Mouse (Mus musculus) forebrain, embryonic 12.5 days (tissue): ENCODE data around the gene Ran. TPM values are rescaled to one million over a fixed set of nuclear protein-coding genes. Genes with fewer than 3 reads are reported as not detected.
A peak's percentile ranks its signal among the peaks of the same experiment; 100 is the strongest.
"Not testable (repeated sequence)": the region's sequence is repeated elsewhere in the genome, so short reads cannot be mapped to it uniquely, and the experiment has no call there.

ENCODE experiments used
- ATAC-seq: fragments of 200-750 bp; cut with Nextera tagmentation; 2 replicates; pipeline ENCODE4 v1.8.0; 2017; ENCODE audit warnings: moderate TSS enrichment; ENCODE audit not compliant: low FRiP score
- H3K27ac ChIP-seq: fragments of 300-500 bp; sonication (generic); 2 replicates; pipeline ENCODE4 v1.5.1; 2016; ENCODE audit warnings: mild to moderate bottlenecking
- H3K27me3 ChIP-seq: fragments of 300-500 bp; sonication (generic); 2 replicates; pipeline ENCODE4 v1.6.1; 2016; ENCODE audit warnings: mild to moderate bottlenecking
- H3K36me3 ChIP-seq: fragments of 300-500 bp; sonication (generic); replicated peaks from 2 replicates; pipeline ENCODE4 v1.6.1; 2016; ENCODE audit warnings: mild to moderate bottlenecking
- H3K4me1 ChIP-seq: fragments of 300-500 bp; sonication (generic); 2 replicates; pipeline ENCODE4 v1.6.1; 2016
- H3K4me2 ChIP-seq: fragments of 300-500 bp; sonication (generic); 2 replicates; pipeline ENCODE4 v1.6.1; 2016; ENCODE audit warnings: mild to moderate bottlenecking, moderate library complexity
- H3K4me3 ChIP-seq: fragments of 300-500 bp; sonication (generic); replicated peaks from 2 replicates; pipeline ENCODE4 v1.5.1; 2016; ENCODE audit warnings: mild to moderate bottlenecking
- H3K9ac ChIP-seq: fragments of 300-500 bp; sonication (generic); 2 replicates; pipeline ENCODE4 v1.6.1; 2016; ENCODE audit warnings: mild to moderate bottlenecking
- H3K9me3 ChIP-seq: fragments of 300-500 bp; sonication (generic); 2 replicates; pipeline ENCODE4 v1.6.1; 2016
- whole genome bisulfite sequencing: fragments of 180-500 bp; shearing (Covaris S2); methylation state at CpG from one replicate; pipeline ENCODE4 v1.1.7; 2016; 5-methylcytosine and 5-hydroxymethylcytosine counted together
- polyA plus RNA-seq: library from polyadenylated mRNA; unstranded; fragments of >200 nt; fragmentation: Nextera tagmentation; extraction: Ambion mirVana; gene quantifications from 2 replicates; pipeline ENCODE4 v1.2.1, GENCODE M21; 2016

Gene Ran
- polyA plus RNA-seq, result 821 and 873 TPM in 2 replicates

DNA sequence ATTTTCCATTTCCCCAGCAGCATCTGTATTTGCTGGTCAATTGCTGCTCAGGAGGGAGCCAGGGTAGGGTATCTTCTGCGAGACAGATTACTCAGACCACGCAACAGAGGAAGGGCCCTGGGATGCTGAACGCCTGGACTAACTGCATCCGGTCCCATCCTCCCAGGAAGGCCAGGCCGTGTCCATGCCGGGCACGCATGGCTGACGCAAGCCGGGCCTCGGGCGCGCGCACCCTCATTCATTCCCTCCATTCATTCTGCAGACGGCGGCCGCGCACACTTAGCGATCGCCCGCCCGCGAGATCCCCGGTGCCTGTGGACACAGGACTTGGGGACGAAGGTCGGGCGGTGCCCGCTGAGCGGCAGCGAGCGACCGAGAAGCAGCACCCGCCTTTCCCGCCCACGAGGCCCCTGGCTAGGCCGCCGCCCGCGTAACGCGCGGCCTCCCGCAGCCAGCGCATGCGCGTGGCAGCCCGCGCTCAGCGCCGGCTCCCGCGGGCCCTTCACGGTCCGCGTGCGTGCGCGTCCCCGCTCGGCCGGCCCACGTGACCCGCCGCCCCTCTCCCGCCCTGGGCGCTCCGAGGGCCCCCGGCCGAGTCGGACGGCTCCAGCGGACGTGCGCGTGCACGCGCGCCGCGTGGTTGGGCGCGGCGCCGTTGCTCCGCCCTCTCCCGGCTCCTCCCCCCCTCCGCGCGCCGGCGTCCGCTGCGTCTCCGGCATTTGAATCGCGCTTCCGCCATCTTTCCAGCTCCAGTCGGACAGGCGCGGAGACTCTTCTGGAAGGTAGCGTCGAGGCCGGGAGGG lies at the start of gene Ran:
TSS of gene Ran (plus strand) at position 573 of the 803 bp plus-strand sequence.
- H3K9me3 ChIP-seq, result no peaks in the 10 kb centered on the region
- ATAC-seq, result peak; percentile 91
- H3K4me2 ChIP-seq, result peak within 1 kb of the TSS; percentile 58
- H3K4me3 ChIP-seq, result peak within 1 kb of the TSS; percentile 90
- H3K4me1 ChIP-seq, result peaks cover 16% of the 10 kb centered on the region
- peak within 1 kb of the TSS; percentile 99 for H3K27ac ChIP-seq
- H3K36me3 ChIP-seq, result peaks cover 26% of the 10 kb centered on the region
- no peaks in the 10 kb centered on the region for H3K27me3 ChIP-seq
- peak within 1 kb of the TSS; percentile 91 for H3K9ac ChIP-seq
- WGBS, result under 1% methylated on average over 79 of the region's 102 CpGs

DNA sequence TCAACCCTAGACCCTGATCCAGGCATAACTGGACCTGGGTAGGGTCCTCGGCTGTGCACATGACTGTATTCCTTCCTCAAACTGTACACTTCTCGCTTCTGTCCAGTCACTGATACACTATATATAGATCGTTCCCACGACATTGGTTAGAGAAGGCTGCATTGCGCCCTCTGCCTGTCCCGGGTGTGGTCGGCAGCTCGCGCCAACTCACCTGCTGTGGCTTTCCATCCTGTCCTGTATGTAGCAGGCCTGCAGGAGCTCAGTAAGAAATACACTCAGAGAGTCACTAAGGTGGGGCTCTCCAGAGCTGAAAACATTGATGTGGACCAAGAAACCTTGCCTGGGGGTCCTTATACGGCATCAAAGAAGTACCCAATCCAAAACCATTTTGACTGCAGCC lies 49.0 kb upstream of the Ran start:
- no peak overlapping the region for H3K27ac ChIP-seq
- H3K4me1 ChIP-seq, result peaks cover 2% of the 10 kb centered on the region; the same call in 1 of the 2 replicates
- H3K4me3 ChIP-seq, result no peak overlapping the region
- H3K36me3 ChIP-seq, result no peaks in the 10 kb centered on the region
- no peak overlapping the region for H3K9ac ChIP-seq
- ATAC-seq, result no peak
- H3K9me3 ChIP-seq, result no peaks in the 10 kb centered on the region; the same call in 1 of the 2 replicates
- peak overlapping the region; percentile 21; the same call in 1 of the 2 replicates for H3K4me2 ChIP-seq
- WGBS, result 71% methylated on average over 10 of the region's 10 CpGs
- 0 out of 2 replicates have a peak, but pooled peaks cover 4% of the 10 kb centered on the region for H3K27me3 ChIP-seq

GRCm38 (mm10) chr5:128971298-128971697 lies 48.6 kb upstream of the Ran start:
- Histone ChIP-seq H3K27ac (no peak overlapping the region), H3K4me3 (no peak overlapping the region), H3K36me3 (no peaks in the 10 kb centered on the region), H3K4me1 (peaks cover 6% of the 10 kb centered on the region; the same call in 1 of the 2 replicates), H3K27me3 (0 out of 2 replicates have a peak, but pooled peaks cover 4% of the 10 kb centered on the region), H3K9me3 (no peaks in the 10 kb centered on the region; the same call in 1 of the 2 replicates), H3K9ac (no peak overlapping the region), H3K4me2 (peak overlapping the region; percentile 21; the same call in 1 of the 2 replicates)
- no peak for ATAC-seq
- 20% methylated on average over 14 of the region's 14 CpGs for WGBS

GRCm38 (mm10) chr5:128976266-128976665 lies 43.6 kb upstream of the Ran start:
- 12% methylated on average over 4 of the region's 4 CpGs for WGBS
- Histone ChIP-seq H3K9me3 (no peaks in the 10 kb centered on the region), H3K36me3 (no peaks in the 10 kb centered on the region), H3K27ac (no peak overlapping the region), H3K27me3 (0 out of 2 replicates have a peak, but pooled peaks cover 4% of the 10 kb centered on the region), H3K9ac (no peak overlapping the region), H3K4me2 (no peak overlapping the region), H3K4me1 (peaks cover 6% of the 10 kb centered on the region; the same call in 1 of the 2 replicates), H3K4me3 (no peak overlapping the region)
- ATAC-seq, result 0 out of 2 replicates have a peak, but pooled peaks have one; percentile 49

GRCm38 (mm10) chr5:128977466-128977865 lies 42.4 kb upstream of the Ran start:
- H3K4me2 ChIP-seq, H3K9ac ChIP-seq, H3K4me1 ChIP-seq, H3K27ac ChIP-seq, H3K4me3 ChIP-seq, H3K9me3 ChIP-seq, H3K36me3 ChIP-seq, ATAC-seq, H3K27me3 ChIP-seq: not testable (repeated sequence)
- 75% methylated on average over 1 of the region's 1 CpGs for WGBS

DNA sequence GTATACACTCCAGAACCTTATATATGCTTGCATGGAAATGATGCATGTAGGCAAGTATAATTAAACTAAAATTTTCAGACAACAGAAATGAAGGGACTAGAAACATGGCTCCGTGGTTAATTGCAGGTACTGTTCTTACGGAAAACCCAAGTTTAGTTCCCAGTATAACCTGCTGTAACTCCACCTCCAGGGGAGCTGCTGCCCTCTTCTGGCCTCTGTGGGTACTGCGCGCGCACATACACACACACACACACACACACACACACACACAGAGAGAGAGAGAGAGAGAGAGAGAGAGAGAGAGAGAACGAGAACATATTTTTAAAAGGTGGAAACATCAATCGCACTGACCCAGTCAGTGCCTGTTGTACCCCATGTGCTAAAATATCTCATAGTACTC lies 40.9 kb upstream of the Ran start:
- no peak overlapping the region for H3K27ac ChIP-seq
- H3K9me3 ChIP-seq, result no peaks in the 10 kb centered on the region
- no peaks in the 10 kb centered on the region for H3K36me3 ChIP-seq
- ATAC-seq, result no peak
- 98% methylated on average over 6 of the region's 7 CpGs for WGBS
- no peak overlapping the region for H3K4me2 ChIP-seq
- H3K9ac ChIP-seq, result no peak overlapping the region
- no peak overlapping the region for H3K4me3 ChIP-seq
- H3K4me1 ChIP-seq, result peaks cover 6% of the 10 kb centered on the region; the same call in 1 of the 2 replicates
- H3K27me3 ChIP-seq, result no peaks in the 10 kb centered on the region; the same call in 1 of the 2 replicates

DNA sequence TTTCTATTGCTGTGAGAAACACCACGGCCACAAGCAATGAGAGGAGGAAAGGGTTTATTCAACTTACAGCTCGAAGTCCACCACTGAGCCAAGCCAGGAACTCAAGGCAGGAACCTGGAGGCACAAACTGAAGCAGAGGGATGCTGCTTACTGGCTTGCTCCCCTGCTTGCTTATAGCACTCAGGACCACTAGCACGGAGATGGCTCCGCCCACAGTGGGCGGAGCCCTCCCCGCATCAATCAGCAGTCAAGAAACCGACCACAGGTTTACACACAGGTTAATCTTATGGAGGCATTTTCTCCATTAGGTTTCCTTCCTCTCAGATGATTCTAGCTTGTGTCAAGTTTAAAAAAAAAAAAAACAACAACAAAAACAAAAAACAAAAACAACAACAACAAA lies 39.0 kb upstream of the Ran start:
- no peak overlapping the region for H3K27ac ChIP-seq
- no peak overlapping the region for H3K9ac ChIP-seq
- peaks cover 4% of the 10 kb centered on the region; the same call in 1 of the 2 replicates for H3K4me1 ChIP-seq
- 72% methylated on average over 7 of the region's 7 CpGs for WGBS
- no peaks in the 10 kb centered on the region; the same call in 1 of the 2 replicates for H3K27me3 ChIP-seq
- no peak overlapping the region for H3K4me3 ChIP-seq
- no peak overlapping the region for H3K4me2 ChIP-seq
- H3K36me3 ChIP-seq, result peaks cover 9% of the 10 kb centered on the region; the same call in 1 of the 2 replicates
- no peak for ATAC-seq
- no peaks in the 10 kb centered on the region for H3K9me3 ChIP-seq

- peak; percentile 33; the same call in 1 of the 2 replicates for ATAC-seq
- Histone ChIP-seq H3K4me3 (no peak overlapping the region), H3K9ac (no peak overlapping the region), H3K27ac (no peak overlapping the region), H3K27me3 (no peaks in the 10 kb centered on the region; the same call in 1 of the 2 replicates), H3K36me3 (peaks cover 9% of the 10 kb centered on the region), H3K4me1 (no peaks in the 10 kb centered on the region), H3K9me3 (no peaks in the 10 kb centered on the region), H3K4me2 (no peak overlapping the region)
- WGBS, result 31% methylated on average over 12 of the region's 12 CpGs
Observed at GRCm38 (mm10) chr5:128981607-128982006, 38.3 kb upstream of the Ran start.

- WGBS, result 87% methylated on average over 6 of the region's 6 CpGs
Observed at GRCm38 (mm10) chr5:128984536-128984935, 35.3 kb upstream of the Ran start.

DNA sequence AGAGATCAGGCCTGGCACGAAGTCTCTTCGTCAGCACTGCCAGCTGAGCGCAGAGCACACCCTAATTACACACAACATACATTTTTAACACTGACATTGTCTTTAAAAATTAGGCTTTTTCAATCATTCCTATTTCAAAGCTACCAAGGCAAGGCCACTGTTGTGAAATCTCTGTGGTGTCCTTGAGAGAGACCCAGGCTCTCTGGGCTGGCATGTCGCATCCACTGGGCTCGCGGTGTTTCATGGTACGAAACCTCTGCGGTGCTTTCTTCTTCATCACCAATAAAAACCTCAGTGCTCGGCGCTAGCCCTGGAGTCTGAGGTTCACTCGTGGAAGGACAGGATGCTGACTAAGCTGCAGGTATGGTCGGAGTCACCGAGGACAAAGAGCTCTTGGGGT lies 33.9 kb upstream of the Ran start:
- Histone ChIP-seq H3K4me1 (no peaks in the 10 kb centered on the region; the same call in 1 of the 2 replicates), H3K27me3 (no peaks in the 10 kb centered on the region; the same call in 1 of the 2 replicates), H3K9ac (no peak overlapping the region), H3K9me3 (no peaks in the 10 kb centered on the region), H3K27ac (no peak overlapping the region), H3K4me3 (no peak overlapping the region), H3K4me2 (no peak overlapping the region), H3K36me3 (peaks cover 20% of the 10 kb centered on the region)
- WGBS, result 86% methylated on average over 13 of the region's 13 CpGs
- no peak for ATAC-seq

More at GRCm38 (mm10) chr5:128984536-128984935, 35.3 kb upstream of the Ran start:
- no peak overlapping the region for H3K9ac ChIP-seq
- no peak overlapping the region for H3K4me3 ChIP-seq
- no peaks in the 10 kb centered on the region; the same call in 1 of the 2 replicates for H3K4me1 ChIP-seq
- H3K27ac ChIP-seq, result no peak overlapping the region
- no peak overlapping the region for H3K4me2 ChIP-seq
- ATAC-seq, result no peak
- H3K9me3 ChIP-seq, result no peaks in the 10 kb centered on the region
- H3K27me3 ChIP-seq, result no peaks in the 10 kb centered on the region; the same call in 1 of the 2 replicates
- H3K36me3 ChIP-seq, result peaks cover 14% of the 10 kb centered on the region

- Histone ChIP-seq H3K9ac (no peak overlapping the region), H3K27ac (0 out of 2 replicates have a peak overlapping the region, but pooled peaks have one; percentile 25), H3K4me3 (no peak overlapping the region), H3K9me3 (no peaks in the 10 kb centered on the region), H3K4me1 (no peaks in the 10 kb centered on the region; the same call in 1 of the 2 replicates), H3K27me3 (no peaks in the 10 kb centered on the region), H3K36me3 (peaks cover 34% of the 10 kb centered on the region), H3K4me2 (no peak overlapping the region)
- peak; percentile 36; the same call in 1 of the 2 replicates for ATAC-seq
- 72% methylated on average over 19 of the region's 19 CpGs for WGBS
Observed at GRCm38 (mm10) chr5:128987141-128987954, 32.5 kb upstream of the Ran start.
